Mouse (Mus musculus): ENCODE measurements at regions not wholly inside any gene's neighbourhood (a gene's known extent, or its start where the extent isn't known, plus 50 kb on each side); places are given as distances from the start of the nearest gene placed in this dataset.

DNA sequence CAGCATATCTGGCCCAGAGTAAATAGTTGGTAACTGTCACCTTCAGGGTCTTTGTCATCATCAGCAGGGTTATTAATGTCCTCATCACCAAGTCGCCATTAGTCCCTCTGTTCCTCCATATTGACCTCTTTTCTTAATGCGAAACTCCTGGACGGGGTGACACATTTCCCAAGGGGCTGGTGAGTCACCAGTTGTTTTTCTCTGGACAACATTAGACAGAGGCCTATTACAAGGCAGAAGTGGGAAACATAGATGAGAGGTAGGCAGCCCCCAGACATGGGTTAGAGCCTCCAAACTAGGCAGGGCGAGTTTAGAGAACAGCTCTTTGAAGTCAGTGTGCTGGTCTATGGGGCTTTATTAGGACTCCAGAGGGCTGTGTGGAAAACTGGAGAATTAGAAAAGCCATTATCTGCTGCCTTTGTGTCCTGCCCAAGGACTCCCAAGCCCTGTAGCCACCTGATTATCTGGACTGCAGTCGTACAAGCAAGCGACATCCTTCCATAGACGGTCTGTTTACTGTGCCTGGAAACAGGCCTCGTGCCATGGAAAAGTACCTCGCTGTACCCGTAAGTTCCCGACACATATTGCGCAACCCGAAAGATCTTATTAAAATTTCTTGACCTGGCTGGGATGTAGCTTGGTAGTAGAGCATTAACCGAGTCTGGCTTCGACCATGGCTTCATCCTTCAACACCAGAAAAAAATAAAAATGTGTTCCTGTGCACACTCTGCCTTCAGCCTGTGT, 136.6 kb upstream of the Mkln1 start:
- Histone ChIP-seq H3K9me3 (no peaks in the 10 kb centered on the region), H3K4me1 (no peaks in the 10 kb centered on the region), H3K4me2 (no peak overlapping the region), H3K4me3 (no peak overlapping the region), H3K27ac (replicated peaks) (no peak overlapping the region), H3K9ac (no peak overlapping the region), H3K36me3 (no peaks in the 10 kb centered on the region), H3K27me3 (replicated peaks) (no peaks in the 10 kb centered on the region)
- no peak for ATAC-seq (ENCODE audit: extremely low read depth, insufficient number of reproducible peaks, low FRiP score, low TSS enrichment)
- 81% methylated on average over 15 of the region's 15 CpGs for WGBS

DNA sequence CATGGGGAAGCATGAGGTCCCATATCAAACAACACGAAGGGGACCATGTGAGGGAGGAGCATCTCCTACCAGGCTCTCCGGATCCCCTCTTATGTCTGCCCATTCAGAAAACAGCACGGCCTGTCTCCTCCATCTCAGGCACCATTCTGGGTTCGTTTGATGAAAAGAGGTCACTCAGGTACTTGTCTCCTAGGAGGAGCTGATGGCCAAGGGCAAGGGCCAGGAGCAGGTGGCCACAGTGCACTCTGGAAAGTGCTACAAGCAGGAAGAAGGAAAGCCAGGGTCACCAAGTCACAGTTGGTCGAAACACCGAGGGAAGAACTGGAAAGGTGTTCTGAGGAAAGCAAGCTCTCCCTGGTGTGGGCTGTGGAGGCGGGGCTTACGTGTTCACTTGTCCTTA, 135.9 kb upstream of the Mkln1 start:
- Histone ChIP-seq H3K4me3 (no peak overlapping the region), H3K27ac (replicated peaks) (no peak overlapping the region), H3K4me1 (no peaks in the 10 kb centered on the region), H3K27me3 (replicated peaks) (no peaks in the 10 kb centered on the region), H3K36me3 (no peaks in the 10 kb centered on the region), H3K9me3 (no peaks in the 10 kb centered on the region), H3K9ac (no peak overlapping the region), H3K4me2 (no peak overlapping the region)
- ATAC-seq (ENCODE audit: extremely low read depth, insufficient number of reproducible peaks, low FRiP score, low TSS enrichment): no peak
- WGBS: 78% methylated on average over 8 of the region's 8 CpGs

DNA sequence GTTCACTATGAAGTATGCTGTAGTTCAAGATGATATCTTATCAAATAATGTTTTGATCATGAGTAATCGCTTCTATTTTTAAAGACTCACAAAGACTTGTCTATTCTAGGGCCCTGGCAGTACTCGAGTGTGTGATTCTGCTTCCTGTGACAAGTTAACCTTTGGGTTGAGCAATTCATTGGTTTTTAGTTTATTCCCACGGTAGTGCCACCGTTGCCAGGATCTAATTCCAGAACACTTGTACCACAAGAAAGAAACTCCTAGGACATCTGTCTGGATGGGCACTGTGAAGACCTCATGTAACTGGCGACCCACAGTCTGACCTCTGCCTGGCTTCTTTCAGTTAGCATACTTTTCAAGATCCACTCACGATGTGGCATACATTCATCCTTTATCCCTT, 134.7 kb upstream of the Mkln1 start:
- Histone ChIP-seq H3K9ac (no peak overlapping the region), H3K4me3 (no peak overlapping the region), H3K4me2 (no peak overlapping the region), H3K36me3 (no peaks in the 10 kb centered on the region), H3K4me1 (no peaks in the 10 kb centered on the region), H3K27me3 (replicated peaks) (0 out of 2 replicates have a peak, but pooled peaks cover 4% of the 10 kb centered on the region), H3K9me3 (no peaks in the 10 kb centered on the region), H3K27ac (replicated peaks) (no peak overlapping the region)
- WGBS: 67% methylated on average over 6 of the region's 6 CpGs
- no peak for ATAC-seq (ENCODE audit: extremely low read depth, insufficient number of reproducible peaks, low FRiP score, low TSS enrichment)

DNA sequence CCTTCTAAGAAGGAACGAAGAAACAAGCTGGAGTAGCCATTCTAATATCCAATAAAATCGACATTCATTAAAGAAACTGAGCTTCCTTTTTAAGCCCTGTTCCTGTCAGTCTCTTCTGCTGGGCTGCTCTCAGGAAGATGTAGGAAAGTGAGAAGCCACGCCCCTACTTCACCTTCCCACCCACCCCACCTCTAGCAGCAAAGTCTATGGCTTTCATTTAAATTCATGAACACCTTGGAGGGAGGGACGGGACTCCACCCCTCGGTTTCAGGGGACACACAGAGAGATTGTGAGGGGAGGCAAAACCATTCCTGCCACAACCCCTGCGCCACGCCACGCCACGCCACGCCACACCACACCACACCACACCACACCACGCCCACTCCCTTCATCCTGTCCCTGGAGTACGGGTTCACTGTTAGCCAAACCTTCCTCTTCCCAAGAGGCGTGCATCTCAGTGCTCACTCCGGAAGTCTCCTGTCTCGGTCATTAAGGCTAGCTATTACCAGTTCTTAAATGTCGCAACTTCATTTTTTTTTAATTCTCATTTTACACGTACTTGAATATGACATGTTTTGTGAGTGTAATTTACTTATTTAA, 132.0 kb upstream of the Mkln1 start:
- 0 out of 2 replicates have a peak, but pooled peaks cover 8% of the 10 kb centered on the region for H3K27me3 ChIP-seq (replicated peaks)
- no peak overlapping the region for H3K27ac ChIP-seq (replicated peaks)
- ATAC-seq (ENCODE audit: extremely low read depth, insufficient number of reproducible peaks, low FRiP score, low TSS enrichment): no peak
- no peaks in the 10 kb centered on the region for H3K36me3 ChIP-seq
- H3K9ac ChIP-seq: no peak overlapping the region
- no peak overlapping the region for H3K4me3 ChIP-seq
- H3K9me3 ChIP-seq: no peaks in the 10 kb centered on the region
- 60% methylated on average over 17 of the region's 17 CpGs for WGBS
- no peak overlapping the region for H3K4me2 ChIP-seq
- no peaks in the 10 kb centered on the region for H3K4me1 ChIP-seq

DNA sequence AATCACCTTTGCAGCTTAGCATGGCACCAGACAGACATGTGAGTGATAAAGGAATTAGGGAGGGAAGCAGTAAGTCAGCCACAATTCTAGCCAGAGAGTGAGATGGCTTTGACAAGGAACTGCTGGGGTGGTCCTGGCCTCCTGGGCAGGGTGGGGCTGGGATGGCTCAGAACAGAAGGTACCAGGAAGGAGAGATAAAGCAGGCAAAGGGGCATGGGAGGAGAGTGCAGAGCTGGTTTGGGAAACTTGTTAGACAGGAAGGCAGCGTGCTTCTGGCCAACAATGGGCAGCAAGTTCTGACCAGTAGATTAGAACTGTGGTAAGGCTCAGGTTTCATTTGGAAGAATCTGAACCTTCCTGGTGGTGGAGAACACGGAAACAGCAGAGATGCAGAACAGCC, 130.5 kb upstream of the Mkln1 start:
- WGBS: 36% methylated on average over 2 of the region's 2 CpGs
- Histone ChIP-seq H3K27me3 (replicated peaks) (0 out of 2 replicates have a peak, but pooled peaks cover 8% of the 10 kb centered on the region), H3K4me1 (no peaks in the 10 kb centered on the region), H3K27ac (replicated peaks) (no peak overlapping the region), H3K9me3 (no peaks in the 10 kb centered on the region), H3K4me3 (no peak overlapping the region), H3K4me2 (no peak overlapping the region), H3K36me3 (no peaks in the 10 kb centered on the region), H3K9ac (no peak overlapping the region)
- ATAC-seq (ENCODE audit: extremely low read depth, insufficient number of reproducible peaks, low FRiP score, low TSS enrichment): no peak

DNA sequence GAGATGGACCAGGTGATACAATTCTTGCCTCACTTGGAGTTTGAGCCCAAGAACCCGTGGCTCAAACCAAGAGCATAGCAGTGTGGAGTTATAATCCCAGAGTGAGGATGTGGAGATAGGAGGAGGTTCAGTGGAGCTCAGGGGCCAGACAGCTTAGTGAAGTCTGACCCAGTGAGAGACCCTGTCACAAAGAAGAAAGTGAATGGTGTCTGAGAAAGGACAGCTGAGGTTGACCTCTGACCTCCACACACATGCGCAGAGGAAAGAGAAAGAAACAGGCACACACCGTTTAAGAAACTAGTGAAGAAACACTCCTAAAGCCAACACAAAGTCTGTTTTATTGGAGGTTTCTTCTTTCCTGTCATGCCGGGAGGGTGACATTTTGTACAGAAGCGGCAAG, 124.7 kb upstream of the Mkln1 start:
- no peak for ATAC-seq (ENCODE audit: extremely low read depth, insufficient number of reproducible peaks, low FRiP score, low TSS enrichment)
- Histone ChIP-seq H3K9ac (no peak overlapping the region), H3K27ac (replicated peaks) (no peak overlapping the region), H3K4me3 (no peak overlapping the region), H3K4me2 (no peak overlapping the region), H3K36me3 (no peaks in the 10 kb centered on the region), H3K27me3 (replicated peaks) (peaks cover 4% of the 10 kb centered on the region; the same call in 1 of the 2 replicates), H3K9me3 (no peaks in the 10 kb centered on the region), H3K4me1 (0 out of 2 replicates have a peak, but pooled peaks cover 3% of the 10 kb centered on the region)
- WGBS: 61% methylated on average over 5 of the region's 5 CpGs

DNA sequence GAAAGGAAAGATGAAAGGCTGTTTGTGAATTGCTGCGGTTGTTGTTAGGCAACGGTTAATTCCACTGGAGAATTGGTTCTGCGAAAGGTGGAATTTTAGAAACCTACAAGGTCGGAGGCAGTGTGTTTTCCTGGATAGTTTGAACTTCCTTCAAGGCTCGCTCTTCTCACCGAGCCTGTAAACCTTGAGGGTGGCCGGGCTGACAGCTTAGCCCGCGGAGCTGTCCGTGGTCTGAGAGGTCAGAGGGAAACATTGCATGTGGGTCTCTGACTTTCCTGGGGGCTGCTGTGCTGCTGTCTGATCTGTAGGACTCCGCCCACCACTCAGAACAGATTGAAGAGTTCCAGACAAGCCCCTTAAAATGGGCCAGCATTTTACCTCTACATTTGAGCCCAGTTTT, 124.3 kb upstream of the Mkln1 start:
- Histone ChIP-seq H3K4me2 (no peak overlapping the region), H3K9ac (no peak overlapping the region), H3K27ac (replicated peaks) (no peak overlapping the region), H3K4me1 (0 out of 2 replicates have a peak, but pooled peaks cover 3% of the 10 kb centered on the region), H3K9me3 (no peaks in the 10 kb centered on the region), H3K27me3 (replicated peaks) (peaks cover under 1% of the 10 kb centered on the region; the same call in 1 of the 2 replicates), H3K4me3 (no peak overlapping the region), H3K36me3 (no peaks in the 10 kb centered on the region)
- WGBS: 13% methylated on average over 11 of the region's 11 CpGs
- no peak for ATAC-seq (ENCODE audit: extremely low read depth, insufficient number of reproducible peaks, low FRiP score, low TSS enrichment)

DNA sequence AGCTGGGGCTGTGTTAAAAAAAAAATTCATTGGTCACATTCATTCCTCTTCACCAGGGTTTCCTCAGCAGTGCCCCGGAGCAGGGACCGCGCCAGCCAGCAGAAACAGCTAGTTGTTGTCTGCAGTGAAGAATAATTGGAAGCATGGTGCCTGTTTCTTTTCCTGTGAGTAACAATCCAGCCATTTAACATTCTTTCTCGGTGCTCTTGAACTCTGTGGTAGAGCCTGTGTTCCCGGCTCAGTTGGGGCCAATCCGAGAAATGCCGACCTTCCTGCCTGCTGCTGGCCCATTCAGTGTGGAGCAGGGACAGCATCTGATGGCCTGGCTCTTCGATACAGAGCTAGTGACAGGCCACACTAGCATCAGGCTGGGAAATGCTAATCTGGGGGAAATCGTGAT, 120.7 kb upstream of the Mkln1 start:
- Histone ChIP-seq H3K9me3 (no peaks in the 10 kb centered on the region), H3K4me1 (0 out of 2 replicates have a peak, but pooled peaks cover 3% of the 10 kb centered on the region), H3K4me3 (no peak overlapping the region), H3K27ac (replicated peaks) (no peak overlapping the region), H3K4me2 (no peak overlapping the region), H3K9ac (no peak overlapping the region), H3K27me3 (replicated peaks) (no peaks in the 10 kb centered on the region; the same call in 1 of the 2 replicates), H3K36me3 (no peaks in the 10 kb centered on the region)
- ATAC-seq (ENCODE audit: extremely low read depth, insufficient number of reproducible peaks, low FRiP score, low TSS enrichment): no peak
- whole genome bisulfite sequencing: 60% methylated on average over 9 of the region's 9 CpGs

DNA sequence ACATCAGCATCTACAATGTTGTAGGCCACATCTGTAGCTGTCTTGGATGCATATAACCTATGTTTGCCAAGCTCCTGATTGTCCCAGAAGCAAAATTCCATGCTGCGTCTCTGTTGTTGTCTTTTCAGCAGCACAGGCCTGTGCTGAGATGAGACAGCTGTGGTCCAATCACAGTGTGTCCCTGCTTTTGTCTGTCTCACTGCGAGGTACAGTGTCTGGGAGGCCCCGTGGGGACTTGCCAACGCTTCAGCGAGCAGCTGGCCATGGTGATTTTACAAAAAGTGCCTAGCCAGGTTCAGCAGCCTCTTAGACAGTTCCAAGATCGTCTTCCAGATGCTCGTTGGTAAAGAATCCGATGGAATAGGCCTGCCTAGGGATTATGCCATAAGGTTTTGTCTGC, 114.6 kb upstream of the Mkln1 start:
- Histone ChIP-seq H3K27me3 (replicated peaks) (no peaks in the 10 kb centered on the region), H3K4me2 (no peak overlapping the region), H3K9me3 (no peaks in the 10 kb centered on the region), H3K4me1 (peaks cover 26% of the 10 kb centered on the region), H3K4me3 (no peak overlapping the region), H3K9ac (no peak overlapping the region), H3K27ac (replicated peaks) (no peak overlapping the region), H3K36me3 (no peaks in the 10 kb centered on the region)
- 54% methylated on average over 8 of the region's 8 CpGs for WGBS
- ATAC-seq (ENCODE audit: extremely low read depth, insufficient number of reproducible peaks, low FRiP score, low TSS enrichment): no peak

DNA sequence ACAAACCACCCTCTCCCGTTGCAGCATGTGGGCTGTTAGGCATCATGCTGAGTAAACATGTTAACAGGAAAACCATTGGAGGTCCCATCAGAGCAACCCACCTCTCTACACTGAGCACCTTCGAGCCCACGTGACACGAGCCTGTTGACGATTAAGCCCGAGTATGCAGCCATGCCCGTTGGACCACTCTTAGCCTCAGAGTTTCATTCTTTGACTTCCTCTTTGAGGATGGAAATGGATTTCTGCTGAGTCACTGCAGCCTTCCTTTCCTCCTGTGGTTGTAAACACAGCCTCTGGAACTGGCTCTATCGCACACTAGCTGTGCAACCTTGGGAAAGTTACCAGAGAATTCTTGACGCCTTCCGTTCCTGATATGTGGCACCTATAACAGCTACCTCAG, 114.1 kb upstream of the Mkln1 start:
- H3K9ac ChIP-seq: no peak overlapping the region
- H3K4me2 ChIP-seq: no peak overlapping the region
- H3K27ac ChIP-seq (replicated peaks): no peak overlapping the region
- 77% methylated on average over 10 of the region's 10 CpGs for WGBS
- H3K9me3 ChIP-seq: no peaks in the 10 kb centered on the region
- no peaks in the 10 kb centered on the region for H3K36me3 ChIP-seq
- no peak overlapping the region for H3K4me3 ChIP-seq
- ATAC-seq (ENCODE audit: extremely low read depth, insufficient number of reproducible peaks, low FRiP score, low TSS enrichment): no peak
- peaks cover 29% of the 10 kb centered on the region for H3K4me1 ChIP-seq
- no peaks in the 10 kb centered on the region for H3K27me3 ChIP-seq (replicated peaks)

DNA sequence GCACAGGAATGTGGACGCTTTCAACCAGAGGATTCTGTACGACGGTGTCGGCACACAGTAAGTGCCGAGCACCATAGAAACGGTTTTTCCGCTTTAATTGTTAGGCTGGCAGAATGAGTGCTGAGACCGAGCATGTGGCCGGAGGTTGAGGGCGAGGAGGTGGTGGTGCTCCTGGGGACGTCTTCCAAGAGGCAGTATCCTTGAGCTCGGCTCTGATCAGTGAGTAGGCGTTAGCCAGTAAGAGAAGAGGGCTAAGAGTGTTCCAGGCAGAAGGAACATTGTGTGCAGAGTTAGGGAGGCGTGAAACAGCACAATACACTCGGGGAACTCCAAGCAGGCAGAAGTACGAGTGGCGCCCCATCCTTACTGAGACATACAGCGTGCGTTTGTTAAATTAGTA, 113.5 kb upstream of the Mkln1 start:
- no peak for ATAC-seq (ENCODE audit: extremely low read depth, insufficient number of reproducible peaks, low FRiP score, low TSS enrichment)
- Histone ChIP-seq H3K4me2 (no peak overlapping the region), H3K9me3 (no peaks in the 10 kb centered on the region), H3K4me1 (peaks cover 29% of the 10 kb centered on the region), H3K36me3 (no peaks in the 10 kb centered on the region), H3K27me3 (replicated peaks) (no peaks in the 10 kb centered on the region; the same call in 1 of the 2 replicates), H3K27ac (replicated peaks) (no peak overlapping the region), H3K4me3 (no peak overlapping the region), H3K9ac (no peak overlapping the region)
- WGBS: 79% methylated on average over 19 of the region's 19 CpGs
